Mouse (Mus musculus): ENCODE measurements around the gene Proca1.
"Not testable (repeated sequence)": the region's sequence is repeated elsewhere in the genome, so short reads cannot be mapped to it uniquely, and the experiment has no call there.

Gene Proca1

DNA sequence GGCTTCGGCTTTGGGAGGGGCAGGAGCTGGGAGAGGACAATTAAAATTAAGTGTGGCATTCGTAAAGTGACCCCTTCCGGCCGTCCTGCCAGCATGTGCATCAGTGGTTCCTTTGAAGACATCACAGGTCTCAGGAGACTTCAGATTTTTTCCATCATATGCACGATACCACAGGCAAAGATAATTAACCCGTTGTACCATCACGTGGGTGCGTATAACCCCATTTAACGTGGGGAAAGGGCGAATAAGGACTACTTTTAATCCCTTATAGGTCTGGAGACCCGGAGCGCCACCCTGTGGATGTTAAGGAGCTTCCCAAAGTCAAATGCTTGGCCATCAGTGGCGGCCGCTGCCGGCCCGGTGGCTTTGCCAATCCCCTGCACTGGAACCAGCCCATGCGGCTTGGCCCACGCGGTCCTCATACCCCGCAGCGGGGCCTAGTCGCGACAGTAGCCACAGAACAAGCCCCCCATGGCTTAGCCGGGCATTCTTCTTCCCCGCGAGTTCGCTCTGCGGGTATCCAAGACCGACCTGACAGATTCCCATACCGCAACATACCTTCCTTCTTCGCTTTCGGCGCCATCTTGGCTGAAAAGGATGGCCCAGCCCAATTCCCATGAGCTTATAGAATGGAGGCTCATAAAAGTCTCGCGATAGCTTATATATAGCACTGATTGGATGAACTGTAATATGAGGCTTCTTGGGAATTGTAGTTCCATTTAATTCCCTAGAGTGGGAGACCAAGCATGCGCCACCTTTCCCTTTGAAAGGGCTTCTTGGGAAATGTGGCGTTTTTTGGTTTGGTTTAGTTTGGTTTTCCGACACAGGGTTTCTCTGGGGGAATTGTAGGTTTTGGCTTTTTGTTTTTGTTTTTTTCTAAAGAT is 10.0 kb upstream of the Proca1 start, which contains the start of gene Rpl23a:
TSS of gene Rpl23a (minus strand) at position 624 of the 884 bp plus-strand sequence.
- peak; percentile 61 to 68 for DNase-seq

DNA sequence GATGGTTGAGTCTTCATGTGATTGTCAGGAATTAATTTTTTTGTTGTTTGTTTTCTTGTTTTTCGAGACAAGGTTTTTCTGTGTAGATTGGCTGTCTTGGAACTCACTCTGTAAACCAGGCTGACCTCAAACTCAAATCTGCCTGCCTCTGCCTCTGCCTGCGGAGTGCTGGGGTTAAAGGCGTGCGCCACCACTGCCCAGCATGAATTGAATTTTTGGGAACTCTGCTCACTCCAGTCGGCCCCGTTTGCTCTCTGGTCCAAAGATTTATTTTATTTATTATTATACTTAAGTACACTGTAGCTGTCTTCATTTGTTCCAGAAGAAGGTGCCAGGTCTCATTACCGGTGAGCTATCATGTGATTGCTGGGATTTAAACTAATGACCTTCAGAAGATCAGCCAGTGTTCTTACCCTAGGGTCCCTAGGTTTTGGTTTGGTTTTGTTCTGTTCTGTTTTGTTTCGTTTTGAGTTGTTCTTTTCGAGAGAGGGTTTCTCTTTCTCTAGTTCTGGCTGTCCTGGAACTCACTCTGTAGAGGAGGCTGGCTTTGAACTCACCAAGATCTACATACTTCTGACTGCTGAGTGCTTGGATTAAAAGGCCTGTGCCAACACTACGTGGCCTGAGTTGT is 9.2 kb upstream of the Proca1 start:
- DNase-seq, result no peak

GRCm38 (mm10) chr11:78184702-78185101 is 8.5 kb upstream of the Proca1 start:
- not testable (repeated sequence) for DNase-seq

- no peak for DNase-seq
Observed at GRCm38 (mm10) chr11:78188331-78189233, 4.6 kb upstream of the Proca1 start, which contains the start of gene Rab34. Gene Rab34, plus strand, starts transcription at chr11:78188430.

DNA sequence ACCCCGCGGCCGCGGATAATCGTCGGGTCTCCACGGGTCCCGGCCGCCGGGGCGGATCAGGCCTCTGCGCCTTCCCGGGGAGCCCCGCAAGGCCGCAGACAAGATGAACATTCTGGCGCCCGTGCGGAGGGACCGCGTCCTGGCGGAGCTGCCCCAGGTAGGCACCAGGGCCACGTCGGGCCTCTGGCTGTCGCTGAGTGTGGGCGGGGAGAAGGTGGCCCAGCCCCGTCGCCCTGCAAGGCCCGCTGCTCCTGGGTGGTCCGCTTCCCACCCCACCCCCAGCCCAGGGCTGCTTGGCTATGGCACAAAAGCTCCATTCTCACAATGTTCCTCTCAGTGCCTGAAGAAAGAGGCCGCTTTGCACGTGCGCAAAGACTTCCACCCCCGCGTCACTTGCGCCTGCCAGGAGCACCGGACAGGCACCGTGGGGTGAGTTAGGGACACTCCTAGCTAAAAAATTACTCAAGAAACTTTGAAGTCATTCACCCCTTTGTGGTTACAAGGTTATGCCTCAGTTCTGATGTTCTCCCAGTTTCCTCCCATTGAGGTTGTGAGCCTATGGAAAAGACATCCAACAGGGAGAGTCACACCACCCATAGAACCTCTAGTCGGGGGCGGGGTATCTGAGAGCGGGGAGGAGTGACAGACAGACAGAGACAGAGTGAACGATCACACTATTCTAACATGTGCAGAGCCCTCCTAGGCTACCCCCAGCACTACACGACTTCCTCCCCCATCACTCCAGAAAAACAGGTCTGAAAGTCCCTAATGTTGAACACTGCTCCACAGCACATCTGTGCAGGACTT is 3.8 kb upstream of the Proca1 start:
- peak in 1 of 2 experiments; percentile 27 for DNase-seq

- DNase-seq, result no peak
Observed at GRCm38 (mm10) chr11:78190041-78190440, 3.2 kb upstream of the Proca1 start.

DNA sequence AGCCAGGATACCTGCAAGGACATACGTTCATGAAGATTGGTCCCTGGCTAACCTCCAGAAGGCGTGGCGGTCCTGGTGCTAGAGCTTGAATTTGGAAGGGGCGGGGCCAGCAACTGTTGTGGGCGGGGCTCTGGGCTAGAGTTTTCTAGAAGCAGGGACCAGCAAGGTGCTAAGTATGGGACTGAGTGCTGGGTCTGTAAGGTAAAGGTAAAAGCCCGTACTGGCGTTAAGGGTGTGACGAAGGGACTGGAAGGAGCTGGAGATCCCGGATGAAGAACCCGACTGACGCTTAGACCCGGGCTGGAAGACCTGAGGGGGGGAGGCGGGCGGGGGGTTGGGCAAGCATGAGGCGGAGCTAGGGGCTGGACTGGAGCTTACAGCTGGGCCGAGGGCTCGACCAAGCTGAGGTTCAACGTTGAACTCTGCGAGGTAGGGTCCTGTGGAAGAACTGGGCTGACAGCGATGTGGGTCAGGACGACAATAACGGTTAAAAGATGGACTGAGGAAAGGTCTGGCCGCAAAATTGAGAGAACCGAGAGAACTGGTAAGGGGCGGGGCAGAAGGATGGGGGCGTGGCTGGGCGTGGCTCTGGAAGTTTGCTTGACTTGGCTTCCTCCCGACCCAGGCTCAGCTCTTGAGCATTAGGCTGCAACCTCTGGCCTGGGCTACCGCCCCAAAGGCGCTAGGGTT is 1.4 kb downstream of the Proca1 start:
- DNase-seq, result peak; percentile 60 to 81

GRCm38 (mm10) chr11:78195101-78195863 is 2.1 kb downstream of the Proca1 start:
- no peak for DNase-seq

- DNase-seq, result no peak
Observed at GRCm38 (mm10) chr11:78202372-78202771, 9.2 kb downstream of the Proca1 start.

DNA sequence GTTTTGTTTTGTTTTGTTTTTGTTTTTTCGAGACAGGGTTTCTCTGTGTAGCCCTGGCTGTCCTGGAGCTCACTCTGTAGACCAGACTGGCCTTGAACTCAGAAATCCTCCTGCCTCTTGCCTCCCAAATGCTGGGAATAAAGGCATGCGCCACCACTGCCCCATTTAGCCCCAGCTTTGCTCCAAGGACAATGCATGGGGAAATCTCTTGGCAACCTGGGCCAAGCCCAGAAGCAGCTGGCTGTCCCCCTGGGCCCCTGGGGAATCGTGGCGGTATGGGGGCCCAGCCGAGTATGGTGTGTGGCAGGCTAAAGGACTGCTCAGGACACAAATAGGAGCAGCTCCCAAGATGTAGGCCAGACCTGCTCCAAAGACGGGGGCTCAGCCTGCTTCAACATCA is 11.1 kb downstream of the Proca1 start:
- no peak for DNase-seq

DNA sequence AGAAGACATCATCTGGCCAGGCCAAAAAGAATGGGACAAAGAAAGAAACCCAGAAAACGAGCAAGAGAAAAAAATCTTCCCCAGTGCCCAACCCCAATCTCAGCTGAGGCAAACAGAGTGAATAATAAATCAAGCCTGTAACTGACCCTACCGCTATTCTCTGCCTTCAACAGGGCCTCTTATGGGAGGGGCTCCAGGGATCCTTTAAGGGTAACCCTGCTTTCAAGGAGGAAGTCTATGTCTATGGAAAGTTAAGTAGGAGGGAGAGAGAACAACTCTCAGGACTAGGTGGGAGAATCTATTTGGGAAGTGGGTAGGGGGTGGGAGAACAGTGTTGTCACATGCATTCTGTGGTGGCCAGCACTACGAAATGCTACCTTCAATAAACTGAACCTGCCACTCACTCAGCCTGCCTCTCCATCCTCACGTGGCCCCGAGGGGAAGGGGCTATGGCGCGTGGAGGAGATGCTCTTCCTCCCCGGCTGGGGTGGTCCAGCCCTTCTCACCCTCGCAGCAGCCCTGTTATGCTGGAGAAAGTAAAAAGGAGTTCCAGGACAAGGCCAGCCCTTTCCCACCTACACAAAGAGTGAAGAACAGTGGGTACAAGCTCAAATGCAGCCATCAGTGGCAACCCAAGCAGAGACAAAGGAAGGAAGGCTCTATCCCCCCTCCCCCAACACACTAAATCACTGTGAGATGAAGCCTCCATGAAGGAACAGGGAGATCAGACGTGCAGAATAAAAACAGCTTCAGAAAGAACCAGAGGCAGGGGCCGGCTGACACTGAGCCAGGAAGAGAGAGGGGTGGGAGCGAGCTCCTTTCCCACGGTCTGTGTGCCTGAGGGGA is 12.4 kb downstream of the Proca1 start:
- no peak for DNase-seq

- DNase-seq, result no peak
Observed at GRCm38 (mm10) chr11:78207190-78207589, 14.0 kb downstream of the Proca1 start.

- no peak for DNase-seq
Observed at GRCm38 (mm10) chr11:78209886-78210285, 16.7 kb downstream of the Proca1 start.

GRCm38 (mm10) chr11:78210615-78211014 is 17.4 kb downstream of the Proca1 start:
- DNase-seq, result no peak

DNA sequence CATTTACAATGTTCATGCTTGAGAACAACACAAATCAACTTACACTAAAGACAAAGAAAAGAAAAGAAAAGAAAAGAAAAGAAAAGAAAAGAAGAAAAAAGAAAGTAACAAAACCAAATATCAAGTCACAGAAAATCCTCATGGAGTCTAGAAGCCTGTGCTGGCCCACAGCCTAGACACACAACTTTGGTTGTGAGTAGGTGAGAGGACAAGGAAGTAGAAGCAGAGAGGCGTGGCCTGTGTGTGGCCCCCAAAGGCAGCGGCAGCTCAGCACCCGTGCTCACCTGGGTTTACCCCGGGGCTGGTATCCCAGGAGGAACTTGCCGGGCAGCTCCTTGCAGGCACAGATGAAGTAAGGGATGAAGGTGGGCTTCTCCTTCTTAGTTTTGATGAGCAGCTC is 18.3 kb downstream of the Proca1 start:
- DNase-seq, result no peak

GRCm38 (mm10) chr11:78213086-78213817 is 20.1 kb downstream of the Proca1 start:
- peak; percentile 52 to 54 for DNase-seq

DNA sequence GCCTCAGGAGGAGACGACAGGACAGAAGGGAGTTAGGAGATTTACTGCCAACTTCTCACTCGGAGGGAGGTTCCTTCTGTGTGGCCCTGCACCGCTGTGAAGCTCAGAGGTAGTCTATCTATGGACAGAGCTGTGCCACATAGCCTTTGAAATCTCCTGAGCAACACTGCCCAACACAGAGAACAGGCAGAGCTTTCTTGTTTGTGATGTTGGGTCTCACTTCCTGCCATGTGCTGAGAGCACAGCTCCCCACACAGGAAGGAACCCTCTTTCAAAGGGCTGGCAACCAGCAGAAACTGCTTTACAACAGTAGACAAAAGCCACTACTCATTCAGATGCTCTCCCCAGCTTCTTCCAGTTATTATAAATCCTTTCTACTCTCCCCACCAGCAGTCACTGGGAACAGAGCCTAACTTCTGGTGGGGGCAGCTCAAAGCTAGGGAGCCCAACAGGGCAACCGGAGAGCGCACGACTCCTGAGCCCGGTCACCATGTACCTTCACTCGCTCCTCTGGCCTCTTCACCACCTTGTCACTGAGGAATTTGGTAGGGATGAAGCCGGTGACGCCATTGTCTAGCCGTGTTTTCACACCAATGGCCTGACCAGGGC is 22.6 kb downstream of the Proca1 start:
- DNase-seq, result no peak

DNA sequence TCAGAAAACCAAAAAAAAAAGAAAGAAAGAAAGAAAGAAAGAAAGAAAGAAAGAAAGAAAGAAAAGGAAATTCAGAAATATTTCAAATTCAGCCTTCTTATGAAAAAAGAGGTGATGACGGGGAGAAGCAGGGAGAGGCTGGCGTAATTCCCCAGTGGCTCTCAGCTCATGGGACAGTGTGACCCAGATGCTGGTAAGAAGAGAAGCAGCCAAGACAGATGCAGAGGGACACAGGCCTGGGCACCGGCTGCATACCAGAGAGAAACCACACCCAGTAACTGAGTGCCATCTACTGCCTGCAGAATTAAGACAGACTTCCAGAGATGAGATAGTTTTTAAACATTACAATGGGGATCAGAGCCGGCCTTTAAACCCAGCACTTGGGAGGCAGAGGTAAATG is 30.4 kb downstream of the Proca1 start:
- no peak for DNase-seq
